Mouse (Mus musculus) stomach, embryonic 14.5 days (tissue): ENCODE measurements around the gene Ggta1. TPM values are rescaled to one million over a fixed set of nuclear protein-coding genes. Genes with fewer than 3 reads are reported as not detected.

Experiments
- ATAC-seq: fragments of 200-750 bp; cut with Nextera tagmentation; 2 replicates; pipeline ENCODE4 v1.8.0; 2017; ENCODE audit warnings: low read depth, moderate TSS enrichment; ENCODE audit not compliant: insufficient number of reproducible peaks, insufficient read depth, low FRiP score
- H3K27ac ChIP-seq: fragments of 300-500 bp; sonication (generic); 2 replicates; pipeline ENCODE4 v1.5.1; 2014; ENCODE audit warnings: mild to moderate bottlenecking, low read length, moderate library complexity, mixed read lengths
- H3K27me3 ChIP-seq: fragments of 300-500 bp; sonication (generic); 2 replicates; pipeline ENCODE4 v1.6.1; 2014; ENCODE audit warnings: low read length, control low read depth, mixed read lengths; ENCODE audit not compliant: control insufficient read depth, insufficient read depth
- H3K36me3 ChIP-seq: fragments of 300-500 bp; sonication (generic); 2 replicates; pipeline ENCODE4 v1.6.1; 2014; ENCODE audit warnings: mild to moderate bottlenecking, control low read depth, low read length, moderate library complexity, mixed read lengths; ENCODE audit not compliant: control insufficient read depth, insufficient read depth
- H3K4me1 ChIP-seq: fragments of 300-500 bp; sonication (generic); 2 replicates; pipeline ENCODE4 v1.6.1; 2014; ENCODE audit warnings: low read length, control low read depth, mixed read lengths; ENCODE audit not compliant: control insufficient read depth, insufficient read depth
- H3K4me2 ChIP-seq: fragments of 300-500 bp; sonication (generic); replicated peaks from 2 replicates; pipeline ENCODE4 v1.6.1; 2014; ENCODE audit warnings: low read depth, low read length, control low read depth
- H3K4me3 ChIP-seq: fragments of 300-500 bp; sonication (generic); 2 replicates; pipeline ENCODE4 v1.5.1; 2014; ENCODE audit warnings: low read depth, low read length, control low read depth
- H3K9ac ChIP-seq: fragments of 300-500 bp; sonication (generic); replicated peaks from 2 replicates; pipeline ENCODE4 v1.6.1; 2014; ENCODE audit warnings: low read depth, mild to moderate bottlenecking, control low read depth, low read length, moderate library complexity, mixed read lengths
- H3K9me3 ChIP-seq: fragments of 300-500 bp; sonication (generic); 2 replicates; pipeline ENCODE4 v1.6.1; 2016; ENCODE audit warnings: low read depth, low read length, control low read depth; ENCODE audit not compliant: control insufficient read depth
- WGBS: fragments of 180-500 bp; shearing (Covaris S2); extraction: QIAGEN DNeasy Blood & Tissue Kit; methylation state at CpG from one replicate; pipeline ENCODE4 v1.1.7; 2014; 5-methylcytosine and 5-hydroxymethylcytosine counted together
- polyA plus RNA-seq: library from polyadenylated mRNA; unstranded; fragments of >200 nt; fragmentation: Nextera tagmentation; extraction: Ambion mirVana; gene quantifications from 2 replicates; pipeline ENCODE4 v1.2.1, GENCODE M21; 2014

The Ggta1 gene
- polyA plus RNA-seq, 1 experiment from 2014 or later = 23.5 TPM

- Histone ChIP-seq H3K27me3 (no peaks in the 10 kb centered on the region), H3K9me3 (no peaks in the 10 kb centered on the region), H3K4me2 (no peak overlapping the region), H3K36me3 (no peaks in the 10 kb centered on the region), H3K9ac (no peak overlapping the region), H3K4me3 (no peak overlapping the region), H3K27ac (no peak overlapping the region; the same call in 1 of the 2 replicates), H3K4me1 (peaks cover 52% of the 10 kb centered on the region)
- WGBS = 68% methylated on average over 6 of the region's 6 CpGs
- no peak for ATAC-seq
Observed at GRCm38 (mm10) chr2:35505519-35506286, 42.7 kb upstream of the Ggta1 start.

- ATAC-seq = no peak
- no peaks in the 10 kb centered on the region for H3K36me3 ChIP-seq
- no peak overlapping the region for H3K4me2 ChIP-seq
- H3K27ac ChIP-seq = peak overlapping the region; percentile 88
- H3K4me1 ChIP-seq = peaks cover 41% of the 10 kb centered on the region
- no peaks in the 10 kb centered on the region for H3K9me3 ChIP-seq
- 45% methylated on average over 7 of the region's 7 CpGs for WGBS
- no peak overlapping the region for H3K9ac ChIP-seq
- no peak overlapping the region for H3K4me3 ChIP-seq
- H3K27me3 ChIP-seq = no peaks in the 10 kb centered on the region
Observed at GRCm38 (mm10) chr2:35504417-35504776, 41.4 kb upstream of the Ggta1 start.

GRCm38 (mm10) chr2:35503723-35504416, 40.8 kb upstream of the Ggta1 start:
- 24% methylated on average over 8 of the region's 8 CpGs for WGBS
- Histone ChIP-seq H3K9me3 (no peaks in the 10 kb centered on the region), H3K36me3 (no peaks in the 10 kb centered on the region), H3K9ac (no peak overlapping the region), H3K27me3 (no peaks in the 10 kb centered on the region), H3K4me3 (no peak overlapping the region), H3K27ac (peak overlapping the region; percentile 88), H3K4me2 (no peak overlapping the region), H3K4me1 (peaks cover 36% of the 10 kb centered on the region)
- peak; percentile 61; the same call in 1 of the 2 replicates for ATAC-seq

- Histone ChIP-seq H3K4me3 (no peak overlapping the region), H3K27ac (peak overlapping the region; percentile 88), H3K9ac (no peak overlapping the region), H3K4me2 (no peak overlapping the region), H3K4me1 (peaks cover 29% of the 10 kb centered on the region), H3K27me3 (no peaks in the 10 kb centered on the region), H3K36me3 (no peaks in the 10 kb centered on the region), H3K9me3 (no peaks in the 10 kb centered on the region)
- 64% methylated on average over 12 of the region's 12 CpGs for WGBS
- peak; percentile 8; the same call in 1 of the 2 replicates for ATAC-seq
Observed at GRCm38 (mm10) chr2:35503021-35503722, 40.1 kb upstream of the Ggta1 start.

- Histone ChIP-seq H3K36me3 (no peaks in the 10 kb centered on the region), H3K27ac (peak overlapping the region; percentile 88), H3K4me1 (peaks cover 23% of the 10 kb centered on the region), H3K4me2 (no peak overlapping the region), H3K9ac (no peak overlapping the region), H3K4me3 (no peak overlapping the region), H3K27me3 (no peaks in the 10 kb centered on the region), H3K9me3 (no peaks in the 10 kb centered on the region)
- 66% methylated on average over 3 of the region's 3 CpGs for WGBS
- no peak for ATAC-seq
Observed at GRCm38 (mm10) chr2:35502561-35502960, 39.5 kb upstream of the Ggta1 start.

- Histone ChIP-seq H3K9ac (no peak overlapping the region), H3K9me3 (no peaks in the 10 kb centered on the region), H3K36me3 (no peaks in the 10 kb centered on the region), H3K4me1 (peaks cover 17% of the 10 kb centered on the region), H3K27me3 (no peaks in the 10 kb centered on the region), H3K4me2 (no peak overlapping the region), H3K4me3 (no peak overlapping the region), H3K27ac (no peak overlapping the region)
- 63% methylated on average over 7 of the region's 7 CpGs for WGBS
- no peak for ATAC-seq
Observed at GRCm38 (mm10) chr2:35499474-35499873, 36.4 kb upstream of the Ggta1 start.

- ATAC-seq = no peak
- Histone ChIP-seq H3K4me3 (no peak overlapping the region), H3K27me3 (no peaks in the 10 kb centered on the region), H3K4me2 (no peak overlapping the region), H3K36me3 (no peaks in the 10 kb centered on the region), H3K27ac (no peak overlapping the region), H3K9me3 (no peaks in the 10 kb centered on the region), H3K4me1 (peaks cover 13% of the 10 kb centered on the region), H3K9ac (no peak overlapping the region)
- 87% methylated on average over 3 of the region's 3 CpGs for WGBS
Observed at GRCm38 (mm10) chr2:35498961-35499360, 35.9 kb upstream of the Ggta1 start.

- H3K4me2 ChIP-seq = no peak overlapping the region
- no peaks in the 10 kb centered on the region for H3K36me3 ChIP-seq
- 95% methylated on average over 2 of the region's 2 CpGs for WGBS
- peaks cover 2% of the 10 kb centered on the region; the same call in 1 of the 2 replicates for H3K4me1 ChIP-seq
- H3K9me3 ChIP-seq = no peaks in the 10 kb centered on the region
- no peak for ATAC-seq
- H3K27me3 ChIP-seq = no peaks in the 10 kb centered on the region
- H3K4me3 ChIP-seq = no peak overlapping the region
- H3K27ac ChIP-seq = no peak overlapping the region
- H3K9ac ChIP-seq = no peak overlapping the region
Observed at GRCm38 (mm10) chr2:35497662-35498196, 34.7 kb upstream of the Ggta1 start.
